Mouse (Mus musculus) megakaryocyte, adult 5-6 weeks (primary cell): ENCODE measurements around the gene Sumo1. TPM values are rescaled to one million over a fixed set of nuclear protein-coding genes. Genes with fewer than 3 reads are reported as not detected.
"Not testable (repeated sequence)": the region's sequence is repeated elsewhere in the genome, so short reads cannot be mapped to it uniquely, and the experiment has no call there.

Experiments used
- ATAC-seq: 2 replicates; pipeline ENCODE4 v1.8.0; 2016; ENCODE audit warnings: mild to moderate bottlenecking, inconsistent platforms; ENCODE audit not compliant: poor library complexity, severe bottlenecking
- total RNA-seq, 2 experiments: library from RNA; stranded (forward) in 1 of 2; stranded (reverse) in 1 of 2; fragments of 153-499, 151-499 nt in 1 of 2; fragments of 221-1000, 200-1000 nt in 1 of 2; gene quantifications; 2 replicates each; pipeline versions ENCODE4 v1.2.3 to v1.2.4; 2015 to 2017

The Sumo1 gene
- 209 and 219 TPM in 2 replicates for total RNA-seq (2015)
- total RNA-seq (2017) = 145 TPM in 2 replicates

DNA sequence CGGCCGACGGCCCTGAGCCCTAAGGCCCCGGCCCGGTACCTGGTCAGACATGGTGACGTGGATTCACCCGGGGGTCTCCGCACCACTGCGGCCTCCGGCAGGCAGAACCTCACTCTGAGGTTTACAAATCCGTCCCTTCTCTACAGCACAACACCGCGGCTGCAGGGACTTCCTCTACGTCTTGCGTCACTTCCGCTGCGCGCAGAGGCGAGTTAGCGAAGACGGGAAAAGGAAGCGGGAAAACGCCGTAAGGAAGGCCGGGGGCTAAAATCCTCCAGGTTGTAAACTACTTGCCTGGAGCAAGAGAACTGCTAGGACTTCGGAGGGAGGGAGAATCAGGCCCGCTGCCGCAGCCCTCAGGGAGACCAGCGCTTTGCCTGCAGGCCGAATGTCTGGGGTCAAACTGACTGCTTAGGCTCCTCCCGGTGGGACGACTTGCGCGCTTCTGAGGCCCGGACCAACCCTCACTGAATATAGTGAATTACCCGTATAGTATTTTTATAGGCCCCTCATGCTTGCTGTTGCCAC lies at the start of gene Sumo1:
Gene Sumo1, minus strand, starts transcription at position 194 of the 528 bp plus-strand sequence.
- ATAC-seq = peak; percentile 95

DNA sequence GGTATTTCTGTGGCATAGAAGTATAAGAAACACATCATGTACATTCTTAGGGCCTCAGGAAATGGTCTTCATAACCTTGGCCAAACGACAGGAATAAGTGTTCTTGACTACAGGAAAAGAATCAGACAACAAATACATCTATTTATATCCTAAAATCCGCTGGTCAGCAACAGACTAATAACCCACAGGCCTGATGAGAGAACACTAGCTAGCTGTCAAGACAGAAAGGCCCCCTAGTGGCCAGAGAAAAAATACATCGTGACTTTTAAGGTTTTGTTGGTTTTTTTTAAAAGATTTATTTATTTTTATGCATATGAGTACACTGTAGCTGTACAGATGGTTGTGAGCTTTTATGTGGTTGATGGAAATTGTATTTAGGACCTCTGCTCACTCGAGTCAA lies 49.3 kb upstream of the Sumo1 start:
- ATAC-seq = no peak

DNA sequence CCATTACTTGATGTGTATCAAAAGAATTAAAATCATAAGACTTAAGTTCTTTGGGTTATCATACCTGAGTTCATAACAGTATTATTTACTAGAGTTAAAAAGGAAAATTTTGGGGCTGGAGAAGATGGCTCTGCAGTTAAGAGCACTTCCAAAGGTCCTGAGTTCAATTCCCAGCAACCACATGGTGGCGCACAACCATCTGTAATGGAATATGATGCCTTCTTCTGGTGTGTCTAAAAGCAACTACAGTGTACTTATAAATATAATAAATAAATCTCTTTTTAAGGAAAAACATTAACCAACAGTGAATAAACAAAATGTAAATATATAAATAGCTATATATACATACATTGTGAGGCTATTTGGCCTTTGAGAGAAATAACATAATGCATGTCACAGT lies 31.1 kb upstream of the Sumo1 start:
- ATAC-seq = no peak

GRCm38 (mm10) chr1:59698207-59698606 lies 27.6 kb upstream of the Sumo1 start:
- no peak for ATAC-seq

- no peak for ATAC-seq
Measured at GRCm38 (mm10) chr1:59697751-59698150, 27.1 kb upstream of the Sumo1 start.

- no peak for ATAC-seq
Measured at GRCm38 (mm10) chr1:59690467-59690866, 19.8 kb upstream of the Sumo1 start.

GRCm38 (mm10) chr1:59687493-59687892 lies 16.9 kb upstream of the Sumo1 start:
- ATAC-seq = no peak

- peak; percentile 99 for ATAC-seq
Measured at GRCm38 (mm10) chr1:59684819-59685755, 14.5 kb upstream of the Sumo1 start, which contains the start of gene Nop58. Gene Nop58 (plus strand): TSS chr1:59684971.

- 0 out of 2 replicates have a peak, but pooled peaks have one; percentile 4 for ATAC-seq
Measured at GRCm38 (mm10) chr1:59683926-59684818, 13.5 kb upstream of the Sumo1 start.

DNA sequence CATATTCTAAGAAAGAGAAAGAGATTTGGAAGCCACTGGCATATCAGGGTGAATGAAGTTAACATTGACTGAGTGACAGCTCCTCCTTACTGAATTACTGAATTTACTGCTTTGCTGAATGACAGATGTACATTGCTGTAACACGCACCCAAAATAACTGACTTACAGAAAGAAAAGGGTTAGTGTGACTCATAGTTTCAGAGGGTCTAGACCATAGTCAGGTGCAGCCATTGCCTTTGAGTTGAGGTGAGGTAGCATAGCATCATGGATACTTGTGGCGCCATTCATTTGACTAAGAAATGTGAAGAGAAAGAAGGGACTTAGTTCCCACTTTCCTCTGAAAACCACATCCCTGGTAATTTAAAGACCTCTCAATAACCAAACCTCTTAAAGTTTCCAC lies 3.0 kb upstream of the Sumo1 start:
- ATAC-seq = no peak

DNA sequence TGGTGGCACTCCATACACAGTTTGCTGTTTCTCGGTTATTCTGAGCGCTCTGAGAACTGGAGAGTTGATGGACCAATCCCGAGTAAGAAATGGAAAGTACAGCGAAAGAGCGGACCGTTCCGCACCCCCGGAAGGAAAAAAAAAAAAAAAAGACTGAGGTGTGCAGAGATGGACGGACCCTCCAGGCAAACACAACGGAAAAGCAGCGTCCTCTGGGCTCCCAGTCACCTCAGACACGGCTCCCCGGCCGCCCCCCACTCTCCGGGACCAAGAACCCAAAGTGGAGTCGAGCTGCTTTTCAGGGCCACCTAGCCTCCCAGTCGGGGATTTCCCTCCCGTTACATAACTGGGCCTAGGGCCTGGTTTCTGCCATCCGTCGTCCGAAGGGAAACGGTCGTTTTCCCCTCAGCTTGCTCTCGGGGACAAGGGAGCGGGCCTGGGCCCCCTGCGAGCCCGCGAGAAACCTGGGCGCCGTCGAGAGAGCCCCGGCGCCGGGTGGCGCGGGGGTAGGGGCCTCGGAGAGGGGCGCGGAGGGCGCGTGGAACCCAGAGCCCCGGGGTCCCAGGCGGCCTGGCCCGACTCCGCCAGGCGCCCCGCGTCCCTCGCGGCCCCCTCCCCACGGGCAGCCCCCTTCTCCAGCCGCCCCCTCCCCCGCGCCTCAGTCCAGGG lies 538 bp downstream of the Sumo1 start:
- peak; percentile 38 for ATAC-seq

- no peak for ATAC-seq
Measured at GRCm38 (mm10) chr1:59668871-59669270, 1.8 kb downstream of the Sumo1 start.

DNA sequence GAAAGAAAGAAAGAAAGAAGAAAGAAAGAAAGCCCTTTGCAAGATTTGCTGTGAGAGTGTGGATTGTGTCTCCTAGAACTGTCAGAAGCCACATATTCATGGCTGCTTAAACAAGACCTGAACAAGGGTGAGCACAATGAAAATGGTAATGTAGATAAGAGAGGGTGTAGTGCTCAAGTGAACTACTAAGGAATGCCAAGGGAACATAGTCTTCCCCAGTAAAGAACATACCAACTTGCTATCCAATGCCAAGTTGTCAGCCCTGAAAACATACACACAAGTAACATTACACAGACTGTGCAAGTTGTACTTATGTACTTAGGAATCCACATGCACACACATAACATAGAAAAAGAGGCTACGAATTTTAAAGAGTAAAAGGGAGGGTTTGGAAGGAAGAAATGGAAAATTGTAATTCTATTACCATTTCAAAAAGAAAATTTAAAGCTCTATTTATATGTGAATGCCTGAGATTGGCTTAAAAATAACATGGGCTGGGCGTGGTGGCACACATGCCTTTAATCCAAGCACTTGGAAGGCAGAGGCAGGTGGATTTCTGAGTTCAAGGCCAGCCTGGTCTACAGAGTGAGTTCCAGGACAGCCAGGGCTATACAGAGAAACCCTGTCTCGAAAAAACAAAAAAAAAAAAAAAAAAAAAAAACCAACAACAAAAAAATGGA lies 7.0 kb downstream of the Sumo1 start:
- no peak for ATAC-seq

DNA sequence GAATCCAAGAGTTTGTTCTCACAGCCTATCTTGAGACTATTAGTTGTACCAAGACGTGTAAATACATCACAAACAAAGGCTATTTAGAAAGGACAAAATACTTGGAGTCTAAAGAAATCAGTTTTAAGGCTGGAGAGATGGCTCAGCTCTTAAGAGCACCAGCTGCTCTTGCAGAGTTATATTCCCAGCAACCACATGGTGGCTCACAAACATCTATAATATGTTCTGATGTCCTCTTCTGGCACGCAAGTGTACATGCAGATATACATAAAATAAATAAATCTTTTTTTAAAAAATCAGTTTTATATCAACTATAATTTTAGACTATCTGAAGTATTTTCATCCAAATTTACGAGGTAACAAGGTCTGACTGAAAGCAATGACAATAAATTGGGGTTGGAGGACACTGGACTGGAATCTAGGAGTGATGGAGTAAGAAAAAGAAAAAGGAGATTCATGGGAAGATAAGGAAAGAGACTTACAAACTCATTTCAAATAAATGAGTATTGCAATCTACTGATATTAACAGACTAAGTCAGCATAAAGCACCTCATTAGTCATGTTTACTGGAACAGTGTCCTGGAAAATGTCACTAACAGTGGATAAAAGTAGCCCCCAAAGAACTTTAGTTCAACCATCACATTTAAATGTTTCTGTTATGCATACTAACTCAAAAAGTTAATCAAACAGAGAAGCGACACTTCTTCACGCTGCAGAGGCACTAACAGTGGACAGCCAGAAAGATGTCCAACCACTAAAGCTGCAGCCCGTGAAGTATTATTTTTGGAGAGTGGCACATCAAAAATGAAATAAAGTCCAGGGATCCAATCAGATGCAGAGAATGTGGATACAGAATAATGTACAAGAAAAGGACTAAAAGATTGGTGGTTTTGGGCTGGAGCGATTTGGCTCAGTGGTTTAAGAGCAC lies 14.1 kb downstream of the Sumo1 start:
- no peak for ATAC-seq

DNA sequence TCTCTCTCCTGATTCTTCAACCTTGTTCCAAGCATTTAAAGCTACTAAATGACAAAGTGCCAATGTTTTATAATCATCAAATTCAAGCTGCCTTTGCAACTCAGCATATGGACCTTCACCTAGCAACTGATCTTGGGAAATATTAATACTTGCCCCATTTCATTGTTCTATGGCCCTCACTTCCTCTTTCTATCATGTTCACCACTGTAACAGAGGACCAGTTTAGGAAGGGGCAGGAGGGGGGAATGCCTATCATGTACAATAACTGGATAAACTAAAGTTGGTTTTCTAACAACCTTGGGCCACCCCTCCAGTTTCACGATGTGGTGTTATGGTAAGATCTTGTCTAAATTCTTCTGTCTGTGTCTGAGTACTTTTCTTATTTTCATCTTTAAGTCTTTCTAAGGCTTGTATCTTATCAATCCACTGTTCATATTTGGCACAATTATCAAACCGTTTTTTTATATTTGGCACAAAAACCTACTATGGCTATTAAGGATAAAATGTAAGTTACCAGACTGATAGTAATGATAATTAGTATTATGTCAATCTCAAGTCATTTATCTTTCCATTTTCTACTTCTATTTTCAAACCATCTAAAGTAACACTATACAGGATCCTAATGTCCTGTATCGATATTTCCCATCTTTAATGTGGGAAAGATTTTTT lies 17.3 kb downstream of the Sumo1 start:
- 0 out of 2 replicates have a peak, but pooled peaks have one; percentile 43 for ATAC-seq

DNA sequence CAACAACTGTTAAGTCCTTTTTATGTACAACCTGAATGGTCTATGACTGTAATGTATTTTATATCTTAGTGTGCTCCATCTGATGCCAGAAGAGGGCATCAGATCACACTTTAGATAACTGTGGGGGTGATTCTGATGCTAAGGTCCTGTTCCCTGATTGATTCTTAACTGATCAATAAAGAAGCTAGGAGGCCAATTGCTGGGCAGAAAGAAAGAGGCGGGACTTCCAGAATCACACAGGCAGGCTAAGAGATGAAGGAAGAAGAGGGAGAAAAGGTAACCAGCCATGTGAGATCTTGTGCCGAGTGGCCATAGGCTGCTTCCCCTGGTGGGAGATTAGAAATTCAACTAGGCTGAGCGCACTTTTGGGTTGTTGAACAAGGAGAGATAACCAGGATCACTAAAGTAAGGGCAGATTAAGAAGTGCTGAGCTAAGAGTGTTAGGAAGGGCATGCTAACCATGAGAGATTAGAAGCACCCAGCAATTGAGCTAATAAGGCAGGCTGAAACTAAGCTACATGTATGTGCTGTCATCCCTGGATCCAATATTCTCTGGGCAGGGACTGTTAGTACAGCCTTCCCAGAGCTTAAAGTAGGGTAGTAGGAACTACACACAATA lies 19.3 kb downstream of the Sumo1 start:
- ATAC-seq = no peak

DNA sequence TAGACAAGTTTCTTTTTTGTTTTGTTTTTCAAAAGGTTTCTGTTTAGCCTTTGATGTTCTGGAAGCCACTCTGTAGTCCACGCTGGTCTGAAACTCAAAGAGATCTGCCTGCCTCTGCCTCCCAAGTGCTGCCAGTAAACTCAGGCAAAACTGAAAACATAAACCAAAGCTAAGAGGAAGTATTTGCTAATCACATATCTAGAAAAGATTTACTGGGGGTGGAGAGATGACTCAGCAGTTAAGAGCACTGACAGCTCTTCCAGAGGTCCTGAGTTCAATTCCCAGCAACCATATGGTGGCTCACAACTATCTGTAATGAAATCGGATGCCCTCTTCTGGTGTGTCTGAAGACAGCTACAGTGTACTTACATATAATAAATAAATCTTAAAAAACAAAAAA lies 24.1 kb downstream of the Sumo1 start:
- not testable (repeated sequence) for ATAC-seq

DNA sequence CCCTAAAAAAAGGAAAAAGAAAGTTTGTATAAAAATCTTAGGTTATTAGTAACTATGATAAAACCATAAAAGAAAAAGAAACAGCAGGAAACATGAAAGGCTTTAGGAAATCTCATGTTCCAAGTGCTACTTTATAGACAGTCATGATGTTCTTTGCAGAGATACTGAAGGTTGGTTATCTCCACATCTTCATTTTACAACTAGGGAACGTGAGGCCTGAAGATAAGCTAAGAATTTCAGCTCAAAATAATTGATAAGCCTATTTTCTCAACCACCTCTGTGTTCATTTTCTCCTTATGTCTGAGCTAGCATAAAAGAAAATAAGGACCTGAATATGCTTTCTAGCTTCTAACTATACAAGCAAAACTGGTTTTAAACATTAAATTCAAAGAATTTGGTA lies 28.1 kb downstream of the Sumo1 start:
- ATAC-seq = no peak
